Mouse (Mus musculus) megakaryocyte, embryonic 14.5 days (primary cell): ENCODE data around the gene Gtf3c2.

Experiments used
- FLI1 ChIP-seq: IDR thresholded peaks from 2 replicates; pipeline ENCODE4 v1.6.1; 2012; ENCODE audit warnings: low read length, inconsistent platforms, mixed read lengths
- GATA1 ChIP-seq: IDR thresholded peaks from 3 replicates; pipeline ENCODE4 v1.6.1; 2012; ENCODE audit warnings: mixed read lengths, low read length, inconsistent platforms, borderline replicate concordance

GRCm38 (mm10) chr5:31126050-31126449 is 53.9 kb downstream of the Gtf3c2 start:
- TF ChIP-seq GATA1 (no peak), FLI1 (no peak)
